Mouse (Mus musculus): Measurements from ENCODE around the gene Wscd2. TPM values are rescaled to one million over a fixed set of nuclear protein-coding genes. Genes with fewer than 3 reads are reported as not detected.

Gene Wscd2
- total and polyA plus RNA-seq, 3 experiments, result not detected

- DNase-seq (ENCODE audit: low read depth, low spot score), result no peak
- Histone ChIP-seq H3K27ac (ENCODE audit: control insufficient read depth, low read depth, low read length) (no peak overlapping the region), H3K36me3 (ENCODE audit: control insufficient read depth in 1 of 2, insufficient read depth in 2 of 2, low read length in 2 of 2) (no peaks in the 10 kb centered on the region), H3K9ac (ENCODE audit: control insufficient read depth, low read depth, low read length, poor library complexity, severe bottlenecking) (no peak overlapping the region), H3K9me3 (replicated peaks; ENCODE audit: insufficient read depth, low read length) (no peaks in the 10 kb centered on the region), H3K27me3 (ENCODE audit: control insufficient read depth in 1 of 2, insufficient read depth in 2 of 2, low read length in 2 of 2) (no peaks in the 10 kb centered on the region), H3K4me3 (ENCODE audit: control insufficient read depth in 1 of 2, insufficient read depth in 1 of 2, low read depth in 2 of 2, low read length in 2 of 2) (no peak overlapping the region), H3K79me2 (ENCODE audit: control insufficient read depth, insufficient read depth, low read length, poor library complexity) (no peaks in the 10 kb centered on the region), H3K4me1 (ENCODE audit: control insufficient read depth in 1 of 2, insufficient read depth in 2 of 2, low read length in 2 of 2) (no peaks in the 10 kb centered on the region)
- TF ChIP-seq CTCF (IDR thresholded peaks at IDR 0.05 in 2 of 3, conservative IDR thresholded peaks at IDR 0.05 in 1 of 3; ENCODE audit: control insufficient read depth in 1 of 3, insufficient read depth in 1 of 3, low read depth in 2 of 3, low read length in 3 of 3, poor library complexity in 1 of 3, severe bottlenecking in 1 of 3), result no peak
- TF ChIP-seq SMC3 (IDR thresholded peaks at IDR 0.05; ENCODE audit: low read depth, low read length), result no peak
- no peak for TF ChIP-seq CHD1 (IDR thresholded peaks at IDR 0.05; ENCODE audit: low read depth, low read length)
- no peak for TF ChIP-seq NRF1 (IDR thresholded peaks at IDR 0.05; ENCODE audit: insufficient read depth, low read depth, low read length, poor library complexity, severe bottlenecking)
- no peak for TF ChIP-seq ZKSCAN1 (IDR thresholded peaks at IDR 0.05; ENCODE audit: low read depth, low read length)
- TF ChIP-seq MAFK (IDR thresholded peaks at IDR 0.05; ENCODE audit: borderline replicate concordance, low read depth, low read length), result no peak
- no peak for TF ChIP-seq RCOR1 (IDR thresholded peaks at IDR 0.05; ENCODE audit: low read depth, low read length)
- no peak for TF ChIP-seq MAZ (IDR thresholded peaks at IDR 0.05; ENCODE audit: low read depth, low read length)
Measured at GRCm38 (mm10) chr5:113490467-113491260, 531 bp downstream of the Wscd2 start.

- Histone ChIP-seq H3K36me3 (ENCODE audit: control insufficient read depth in 1 of 2, insufficient read depth in 2 of 2, low read length in 2 of 2) (no peaks in the 10 kb centered on the region), H3K9me3 (replicated peaks; ENCODE audit: insufficient read depth, low read length) (no peaks in the 10 kb centered on the region), H3K9ac (ENCODE audit: control insufficient read depth, low read depth, low read length, poor library complexity, severe bottlenecking) (no peak overlapping the region), H3K79me2 (ENCODE audit: control insufficient read depth, insufficient read depth, low read length, poor library complexity) (no peaks in the 10 kb centered on the region), H3K4me3 (ENCODE audit: control insufficient read depth in 1 of 2, insufficient read depth in 1 of 2, low read depth in 2 of 2, low read length in 2 of 2) (no peak overlapping the region), H3K4me1 (ENCODE audit: control insufficient read depth in 1 of 2, insufficient read depth in 2 of 2, low read length in 2 of 2) (no peaks in the 10 kb centered on the region), H3K27me3 (ENCODE audit: control insufficient read depth in 1 of 2, insufficient read depth in 2 of 2, low read length in 2 of 2) (no peaks in the 10 kb centered on the region), H3K27ac (ENCODE audit: control insufficient read depth, low read depth, low read length) (no peak overlapping the region)
- TF ChIP-seq TAL1 (IDR thresholded peaks at IDR 0.05; ENCODE audit: low read length) (no peak), HCFC1 (IDR thresholded peaks at IDR 0.05; ENCODE audit: low read depth, low read length) (no peak)
- DNase-seq (ENCODE audit: low read depth, low spot score), result no peak
Measured at GRCm38 (mm10) chr5:113491552-113491951, 1.4 kb downstream of the Wscd2 start.

GRCm38 (mm10) chr5:113491988-113492387 lies 1.9 kb downstream of the Wscd2 start:
- TF ChIP-seq CHD2 (IDR thresholded peaks at IDR 0.05; ENCODE audit: low read length) (no peak), RCOR1 (IDR thresholded peaks at IDR 0.05; ENCODE audit: low read depth, low read length) (no peak), SIN3A (IDR thresholded peaks at IDR 0.05; ENCODE audit: low read length) (no peak)
- no peaks in the 10 kb centered on the region; a peak in 1 of 4 replicates for H3K27me3 ChIP-seq (ENCODE audit: control insufficient read depth in 1 of 2, insufficient read depth in 2 of 2, low read length in 2 of 2)
- H3K27ac ChIP-seq (ENCODE audit: control insufficient read depth, low read depth, low read length), result no peak overlapping the region

More at GRCm38 (mm10) chr5:113491988-113492387, 1.9 kb downstream of the Wscd2 start:
- DNase-seq (ENCODE audit: low read depth, low spot score), result no peak
- H3K36me3 ChIP-seq (ENCODE audit: control insufficient read depth in 1 of 2, insufficient read depth in 2 of 2, low read length in 2 of 2), result no peaks in the 10 kb centered on the region
- no peak overlapping the region for H3K9ac ChIP-seq (ENCODE audit: control insufficient read depth, low read depth, low read length, poor library complexity, severe bottlenecking)
- no peaks in the 10 kb centered on the region for H3K9me3 ChIP-seq (replicated peaks; ENCODE audit: insufficient read depth, low read length)
- no peaks in the 10 kb centered on the region for H3K4me1 ChIP-seq (ENCODE audit: control insufficient read depth in 1 of 2, insufficient read depth in 2 of 2, low read length in 2 of 2)
- no peaks in the 10 kb centered on the region for H3K79me2 ChIP-seq (ENCODE audit: control insufficient read depth, insufficient read depth, low read length, poor library complexity)
- H3K4me3 ChIP-seq (ENCODE audit: control insufficient read depth in 1 of 2, insufficient read depth in 1 of 2, low read depth in 2 of 2, low read length in 2 of 2), result no peak overlapping the region
